Mouse (Mus musculus) left cerebral cortex, postnatal 25 days (tissue): ENCODE results near the gene Grik3. TPM values are rescaled to one million over a fixed set of nuclear protein-coding genes. Genes with fewer than 3 reads are reported as not detected.

Source experiments
- DNase-seq, 2 experiments: peaks; one replicate each; pipeline ENCODE4 v3.0.0; 2022; ENCODE audit warnings: low spot score in 2 of 2, mixed read lengths in 1 of 2
- intact Hi-C: fragments of 180-260 bp; cut with DNase I; formaldehyde crosslinking; loops from one replicate; pipeline ENCODE4 v1.15.1; 2025
- total RNA-seq, 2 experiments: library from RNA; stranded (reverse); gene quantifications; 2 replicates each; pipeline ENCODE4 v1.2.3; 2021

Grik3 gene
- total RNA-seq, 2 experiments from 2014 or later, result 43.1 to 43.4 TPM

GRCm38 (mm10) chr4:125618524-125619320, 128.2 kb downstream of the Grik3 start:
- intact Hi-C loops, result no loop called here
- DNase-seq, result no peak

GRCm38 (mm10) chr4:125624885-125625678, 134.6 kb downstream of the Grik3 start:
- intact Hi-C loops, result no loop called here
- no peak for DNase-seq

- intact Hi-C loops, result no loop called here
- peak in 1 of 2 experiments; percentile 37 for DNase-seq
Measured at GRCm38 (mm10) chr4:125629544-125629943, 139.0 kb downstream of the Grik3 start.

- no peak for DNase-seq
- intact Hi-C loops, result no loop called here
Measured at GRCm38 (mm10) chr4:125635037-125635436, 144.5 kb downstream of the Grik3 start.

- intact Hi-C loops, result no loop called here
- peak in 1 of 2 experiments; percentile 25 for DNase-seq
Measured at GRCm38 (mm10) chr4:125636616-125637304, 146.3 kb downstream of the Grik3 start.

- intact Hi-C loops, result no loop called here
- DNase-seq, result no peak
Measured at GRCm38 (mm10) chr4:125637364-125637763, 146.9 kb downstream of the Grik3 start.

- intact Hi-C loops, result no loop called here
Measured at GRCm38 (mm10) chr4:125640520-125640919, 150.0 kb downstream of the Grik3 start.

GRCm38 (mm10) chr4:125640921-125641663, 150.6 kb downstream of the Grik3 start:
- DNase-seq, result no peak
- intact Hi-C loops, result no loop called here

More at GRCm38 (mm10) chr4:125640520-125640919, 150.0 kb downstream of the Grik3 start:
- DNase-seq, result no peak

GRCm38 (mm10) chr4:125644581-125645568, 154.4 kb downstream of the Grik3 start:
- DNase-seq, result peak; percentile 19 to 52
- intact Hi-C loops, result no loop called here

GRCm38 (mm10) chr4:125651676-125652246, 161.3 kb downstream of the Grik3 start:
- DNase-seq, result no peak
- intact Hi-C loops, result no loop called here

- no peak for DNase-seq
- intact Hi-C loops, result no loop called here
Measured at GRCm38 (mm10) chr4:125656031-125656430, 165.5 kb downstream of the Grik3 start.

- intact Hi-C loops, result no loop called here
- no peak for DNase-seq
Measured at GRCm38 (mm10) chr4:125658376-125658775, 167.9 kb downstream of the Grik3 start.

GRCm38 (mm10) chr4:125661982-125662381, 171.5 kb downstream of the Grik3 start:
- DNase-seq, result no peak
- intact Hi-C loops, result no loop called here

- intact Hi-C loops, result no loop called here
- DNase-seq, result no peak
Measured at GRCm38 (mm10) chr4:125663262-125663661, 172.8 kb downstream of the Grik3 start.

GRCm38 (mm10) chr4:125665955-125666354, 175.5 kb downstream of the Grik3 start:
- intact Hi-C loops, result no loop called here
- DNase-seq, result no peak

GRCm38 (mm10) chr4:125682007-125682406, 191.5 kb downstream of the Grik3 start:
- DNase-seq, result peak; percentile 40 to 69
- intact Hi-C loops, result no loop called here

GRCm38 (mm10) chr4:125687078-125687477, 196.6 kb downstream of the Grik3 start:
- no peak for DNase-seq
- intact Hi-C loops, result no loop called here

GRCm38 (mm10) chr4:125695431-125695830, 204.9 kb downstream of the Grik3 start:
- intact Hi-C loops, result no loop called here
- DNase-seq, result no peak
